Mouse (Mus musculus) embryonic fibroblast, embryonic 13.5 days (primary cell): ENCODE data around the gene Dnaic1.

Experiments used
- CTCF ChIP-seq: IDR thresholded peaks from 2 replicates; pipeline ENCODE4 v1.5.1; 2011; ENCODE audit warnings: mild to moderate bottlenecking, control low read depth, low read length, moderate library complexity, borderline replicate concordance; ENCODE audit not compliant: insufficient read depth
- POLR2A ChIP-seq: IDR thresholded peaks from 2 replicates; pipeline ENCODE4 v1.6.1; 2011; ENCODE audit warnings: low read depth, mild to moderate bottlenecking, control low read depth, low read length, moderate library complexity

DNA sequence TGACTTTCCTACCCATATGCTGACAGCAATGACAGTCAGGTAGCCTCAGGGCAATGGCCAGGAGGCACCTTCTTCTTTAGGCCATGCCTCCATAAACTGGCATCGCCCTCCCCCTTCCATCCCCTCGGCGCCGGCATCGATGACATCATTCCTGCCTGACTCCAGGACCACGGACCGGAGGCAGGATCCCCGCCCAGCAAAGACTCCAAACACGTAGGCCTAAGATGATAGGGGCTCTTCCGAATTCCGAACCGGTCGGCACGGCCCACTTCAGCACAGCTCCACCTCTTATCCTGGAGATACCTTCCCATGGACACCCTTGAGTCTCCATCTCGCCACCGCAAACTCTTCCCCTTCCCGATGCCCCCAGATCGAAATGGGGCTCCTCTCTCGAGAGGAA is 1.3 kb upstream of the Dnaic1 start:
- TF ChIP-seq CTCF (no peak), POLR2A (peak; percentile 54; the same call in 1 of the 2 replicates)
